Mouse (Mus musculus): Measurements from ENCODE around the gene Vmn1r86. TPM values are rescaled to one million over a fixed set of nuclear protein-coding genes. Genes with fewer than 3 reads are reported as not detected.
"Not testable (repeated sequence)": the region's sequence is repeated elsewhere in the genome, so short reads cannot be mapped to it uniquely, and the experiment has no call there.

Vmn1r86 gene
- total and polyA plus RNA-seq, 2 experiments = not detected

GRCm38 (mm10) chr7:13095073-13095472 is 24.6 kb downstream of the Vmn1r86 start, which contains the start of gene Vmn1r85:
TSS of gene Vmn1r85 (minus strand) at chr7:13095173.
- H3K4me3 ChIP-seq (ENCODE audit: insufficient read depth, low read depth, low read length) = no peak within 1 kb of the TSS
- no peaks in the 10 kb centered on the region for H3K4me1 ChIP-seq (ENCODE audit: control insufficient read depth, insufficient read depth, low read length)
- 42% methylated on average over 3 of the region's 3 CpGs for WGBS
- no peaks in the 10 kb centered on the region for H3K36me3 ChIP-seq (ENCODE audit: control insufficient read depth, insufficient read depth, low read length)
- no peaks in the 10 kb centered on the region for H3K79me2 ChIP-seq (ENCODE audit: control insufficient read depth, insufficient read depth, low read length)
- H3K27ac ChIP-seq (replicated peaks; ENCODE audit: insufficient read depth, low read depth, low read length) = no peak within 1 kb of the TSS
- H3K27me3 ChIP-seq (ENCODE audit: control insufficient read depth, insufficient read depth, low read length) = no peaks in the 10 kb centered on the region
- TF ChIP-seq POLR2A (IDR thresholded peaks at IDR 0.05; ENCODE audit: extremely low read depth, insufficient read depth, low read length) (no peak), CTCF (IDR thresholded peaks at IDR 0.05; ENCODE audit: low read depth, low read length) (no peak)
- no peak within 1 kb of the TSS for H3K9ac ChIP-seq (ENCODE audit: low read depth, low read length)
- no peak for DNase-seq (ENCODE audit: extremely low read depth, low read depth, low spot score)

- Histone ChIP-seq H3K27ac (replicated peaks; ENCODE audit: insufficient read depth, low read depth, low read length) (no peak overlapping the region), H3K4me3 (ENCODE audit: insufficient read depth, low read depth, low read length) (no peak overlapping the region), H3K9ac (ENCODE audit: low read depth, low read length) (no peak overlapping the region), H3K79me2 (ENCODE audit: control insufficient read depth, insufficient read depth, low read length) (no peaks in the 10 kb centered on the region), H3K36me3 (ENCODE audit: control insufficient read depth, insufficient read depth, low read length) (no peaks in the 10 kb centered on the region), H3K4me1 (ENCODE audit: control insufficient read depth, insufficient read depth, low read length) (no peaks in the 10 kb centered on the region), H3K27me3 (ENCODE audit: control insufficient read depth, insufficient read depth, low read length) (no peaks in the 10 kb centered on the region)
- no peak for TF ChIP-seq CTCF (IDR thresholded peaks at IDR 0.05; ENCODE audit: low read depth, low read length)
- TF ChIP-seq POLR2A (IDR thresholded peaks at IDR 0.05; ENCODE audit: extremely low read depth, insufficient read depth, low read length) = no peak
- no peak for DNase-seq (ENCODE audit: extremely low read depth, low read depth, low spot score)
- WGBS = 55% methylated on average over 5 of the region's 5 CpGs
These were observed 47.4 kb downstream of the Vmn1r86 start for GRCm38 (mm10) chr7:13072293-13072692.

- peak; percentile 7; the same call in 1 of the 2 replicates for TF ChIP-seq CTCF (IDR thresholded peaks at IDR 0.05; ENCODE audit: low read depth, low read length)
- H3K9ac ChIP-seq (ENCODE audit: low read depth, low read length); H3K4me3 ChIP-seq (ENCODE audit: insufficient read depth, low read depth, low read length); H3K79me2 ChIP-seq (ENCODE audit: control insufficient read depth, insufficient read depth, low read length); H3K27me3 ChIP-seq (ENCODE audit: control insufficient read depth, insufficient read depth, low read length); H3K36me3 ChIP-seq (ENCODE audit: control insufficient read depth, insufficient read depth, low read length); H3K27ac ChIP-seq (replicated peaks; ENCODE audit: insufficient read depth, low read depth, low read length); H3K4me1 ChIP-seq (ENCODE audit: control insufficient read depth, insufficient read depth, low read length); DNase-seq (ENCODE audit: extremely low read depth, low read depth, low spot score): not testable (repeated sequence)
- 53% methylated on average over 2 of the region's 2 CpGs for WGBS
These were observed 56.3 kb downstream of the Vmn1r86 start for GRCm38 (mm10) chr7:13063399-13063798.

GRCm38 (mm10) chr7:13059536-13059935 is 60.2 kb downstream of the Vmn1r86 start:
- Histone ChIP-seq H3K27me3 (ENCODE audit: control insufficient read depth, insufficient read depth, low read length) (no peaks in the 10 kb centered on the region), H3K4me3 (ENCODE audit: insufficient read depth, low read depth, low read length) (no peak overlapping the region), H3K79me2 (ENCODE audit: control insufficient read depth, insufficient read depth, low read length) (no peaks in the 10 kb centered on the region), H3K4me1 (ENCODE audit: control insufficient read depth, insufficient read depth, low read length) (no peaks in the 10 kb centered on the region), H3K27ac (replicated peaks; ENCODE audit: insufficient read depth, low read depth, low read length) (no peak overlapping the region), H3K36me3 (ENCODE audit: control insufficient read depth, insufficient read depth, low read length) (no peaks in the 10 kb centered on the region), H3K9ac (ENCODE audit: low read depth, low read length) (no peak overlapping the region)
- TF ChIP-seq CTCF (IDR thresholded peaks at IDR 0.05; ENCODE audit: low read depth, low read length) = no peak
- no peak for TF ChIP-seq POLR2A (IDR thresholded peaks at IDR 0.05; ENCODE audit: extremely low read depth, insufficient read depth, low read length)
- 89% methylated on average over 9 of the region's 9 CpGs for WGBS
- no peak for DNase-seq (ENCODE audit: extremely low read depth, low read depth, low spot score)

GRCm38 (mm10) chr7:13056913-13057700 is 62.6 kb downstream of the Vmn1r86 start:
- WGBS = 79% methylated on average over 8 of the region's 8 CpGs
- Histone ChIP-seq H3K4me1 (ENCODE audit: control insufficient read depth, insufficient read depth, low read length) (no peaks in the 10 kb centered on the region), H3K4me3 (ENCODE audit: insufficient read depth, low read depth, low read length) (no peak overlapping the region), H3K36me3 (ENCODE audit: control insufficient read depth, insufficient read depth, low read length) (no peaks in the 10 kb centered on the region), H3K9ac (ENCODE audit: low read depth, low read length) (no peak overlapping the region), H3K79me2 (ENCODE audit: control insufficient read depth, insufficient read depth, low read length) (no peaks in the 10 kb centered on the region), H3K27me3 (ENCODE audit: control insufficient read depth, insufficient read depth, low read length) (no peaks in the 10 kb centered on the region), H3K27ac (replicated peaks; ENCODE audit: insufficient read depth, low read depth, low read length) (no peak overlapping the region)
- DNase-seq (ENCODE audit: extremely low read depth, low read depth, low spot score) = no peak
- TF ChIP-seq POLR2A (IDR thresholded peaks at IDR 0.05; ENCODE audit: extremely low read depth, insufficient read depth, low read length) (no peak), CTCF (IDR thresholded peaks at IDR 0.05; ENCODE audit: low read depth, low read length) (no peak)

Data from liver, adult 2 months (tissue).